Mouse (Mus musculus): ENCODE measurements around the gene Defb25. TPM values are rescaled to one million over a fixed set of nuclear protein-coding genes. Genes with fewer than 3 reads are reported as not detected.
"Not testable (repeated sequence)": the region's sequence is repeated elsewhere in the genome, so short reads cannot be mapped to it uniquely, and the experiment has no call there.

Defb25 gene
- total RNA-seq (2017), result not detected in 3 replicates

GRCm38 (mm10) chr2:152622953-152623352, at the start of gene Defb25:
Gene Defb25, minus strand, starts transcription at chr2:152623053.
- no peak for ATAC-seq (replicated peaks; ENCODE audit: insufficient number of reproducible peaks, low FRiP score, low TSS enrichment, poor library complexity, severe bottlenecking)

DNA sequence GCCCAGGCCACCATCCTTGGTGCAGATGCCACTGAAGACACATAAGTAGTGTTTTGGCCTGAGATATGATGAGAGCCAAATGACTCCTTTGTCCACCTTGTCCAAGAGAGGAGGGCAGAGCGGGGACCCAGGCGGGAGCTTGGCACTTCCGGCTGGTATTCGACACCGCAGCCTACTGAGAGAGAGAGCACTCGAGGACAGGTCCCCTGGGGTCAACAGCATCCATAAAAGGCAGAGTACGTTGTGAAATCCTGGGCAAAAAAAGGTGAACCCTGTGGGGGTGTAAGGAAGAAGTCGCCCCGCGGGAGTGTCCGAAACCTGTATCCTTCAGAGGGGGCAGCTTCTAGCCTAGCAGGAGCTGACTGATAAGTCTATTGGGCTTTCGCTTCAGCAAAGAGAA, 49.3 kb upstream of the Defb25 start:
- ATAC-seq (replicated peaks; ENCODE audit: insufficient number of reproducible peaks, low FRiP score, low TSS enrichment, poor library complexity, severe bottlenecking), result no peak

GRCm38 (mm10) chr2:152671642-152671999, 48.8 kb upstream of the Defb25 start:
- ATAC-seq (replicated peaks; ENCODE audit: insufficient number of reproducible peaks, low FRiP score, low TSS enrichment, poor library complexity, severe bottlenecking), result peak; percentile 47; the same call in 1 of the 2 replicates

GRCm38 (mm10) chr2:152670983-152671641, 48.3 kb upstream of the Defb25 start:
- peak; percentile 13; the same call in 1 of the 2 replicates for ATAC-seq (replicated peaks; ENCODE audit: insufficient number of reproducible peaks, low FRiP score, low TSS enrichment, poor library complexity, severe bottlenecking)

- no peak for ATAC-seq (replicated peaks; ENCODE audit: insufficient number of reproducible peaks, low FRiP score, low TSS enrichment, poor library complexity, severe bottlenecking)
These were observed 47.0 kb upstream of the Defb25 start for GRCm38 (mm10) chr2:152669639-152670484.

DNA sequence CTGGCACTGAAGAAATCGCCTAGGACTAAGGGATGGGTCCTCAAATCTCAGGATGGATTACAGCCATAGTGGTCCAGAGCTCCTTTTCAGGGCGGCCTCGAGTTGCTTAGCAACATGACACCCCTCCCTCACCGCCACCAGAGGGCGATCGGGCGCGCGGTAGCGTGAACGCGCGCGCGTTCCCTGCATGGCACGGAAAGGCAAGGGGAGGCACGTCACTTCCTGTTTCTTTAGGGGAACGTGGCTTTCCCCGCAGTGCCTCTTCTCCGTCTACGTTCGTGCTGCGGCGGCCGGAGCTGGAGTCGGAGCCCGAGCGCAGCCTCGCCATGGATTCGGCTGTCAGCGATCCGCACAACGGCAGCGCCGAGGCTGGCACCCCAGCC, 46.4 kb upstream of the Defb25 start, which contains the start of gene H13:
H13 (plus strand) TSS at position 206 of the 383 bp plus-strand sequence.
- peak; percentile 91 for ATAC-seq (replicated peaks; ENCODE audit: insufficient number of reproducible peaks, low FRiP score, low TSS enrichment, poor library complexity, severe bottlenecking)

GRCm38 (mm10) chr2:152666191-152666590, 43.3 kb upstream of the Defb25 start:
- ATAC-seq (replicated peaks; ENCODE audit: insufficient number of reproducible peaks, low FRiP score, low TSS enrichment, poor library complexity, severe bottlenecking), result not testable (repeated sequence)

DNA sequence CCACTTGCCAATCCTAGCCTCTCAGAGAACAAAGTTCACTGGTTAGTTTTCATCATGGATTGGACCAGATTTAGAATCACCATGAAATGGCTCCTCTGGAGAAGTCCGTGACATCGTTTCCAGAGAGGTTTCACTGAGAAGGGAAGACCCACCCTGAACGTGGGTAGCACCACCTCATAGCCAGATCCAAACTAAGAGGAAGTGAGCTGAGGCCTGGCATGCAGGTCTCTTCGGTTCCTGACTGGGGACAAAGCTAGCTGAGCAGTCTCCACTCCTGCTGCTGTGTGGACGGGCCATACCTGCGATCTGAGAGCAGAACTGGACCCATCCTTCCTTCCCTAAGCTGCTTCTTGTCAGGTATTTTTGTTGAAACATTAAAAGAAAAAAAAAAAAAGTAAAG, 38.3 kb upstream of the Defb25 start:
- ATAC-seq (replicated peaks; ENCODE audit: insufficient number of reproducible peaks, low FRiP score, low TSS enrichment, poor library complexity, severe bottlenecking), result 0 out of 2 replicates have a peak, but pooled peaks have one; percentile 45

DNA sequence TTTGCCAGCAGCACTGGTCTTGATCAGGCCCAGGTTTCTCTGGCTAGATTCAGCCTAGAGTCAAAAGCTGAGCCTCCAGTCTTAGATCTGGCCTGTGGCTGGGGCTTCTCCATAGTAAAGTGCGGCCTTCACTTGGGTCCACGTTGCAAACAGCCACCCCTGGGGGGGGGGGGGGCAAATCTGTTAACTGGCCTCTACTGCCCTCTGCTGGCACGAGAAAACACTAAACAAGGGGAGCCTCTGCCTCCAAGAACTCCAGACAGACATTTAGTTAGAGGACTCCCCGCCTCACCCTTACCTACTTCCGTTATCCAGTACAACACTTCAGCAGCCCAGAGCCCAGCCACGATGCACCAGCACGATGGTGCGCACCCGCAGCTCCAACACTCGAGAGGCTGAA, 34.5 kb upstream of the Defb25 start:
- 0 out of 2 replicates have a peak, but pooled peaks have one; percentile 20 for ATAC-seq (replicated peaks; ENCODE audit: insufficient number of reproducible peaks, low FRiP score, low TSS enrichment, poor library complexity, severe bottlenecking)

DNA sequence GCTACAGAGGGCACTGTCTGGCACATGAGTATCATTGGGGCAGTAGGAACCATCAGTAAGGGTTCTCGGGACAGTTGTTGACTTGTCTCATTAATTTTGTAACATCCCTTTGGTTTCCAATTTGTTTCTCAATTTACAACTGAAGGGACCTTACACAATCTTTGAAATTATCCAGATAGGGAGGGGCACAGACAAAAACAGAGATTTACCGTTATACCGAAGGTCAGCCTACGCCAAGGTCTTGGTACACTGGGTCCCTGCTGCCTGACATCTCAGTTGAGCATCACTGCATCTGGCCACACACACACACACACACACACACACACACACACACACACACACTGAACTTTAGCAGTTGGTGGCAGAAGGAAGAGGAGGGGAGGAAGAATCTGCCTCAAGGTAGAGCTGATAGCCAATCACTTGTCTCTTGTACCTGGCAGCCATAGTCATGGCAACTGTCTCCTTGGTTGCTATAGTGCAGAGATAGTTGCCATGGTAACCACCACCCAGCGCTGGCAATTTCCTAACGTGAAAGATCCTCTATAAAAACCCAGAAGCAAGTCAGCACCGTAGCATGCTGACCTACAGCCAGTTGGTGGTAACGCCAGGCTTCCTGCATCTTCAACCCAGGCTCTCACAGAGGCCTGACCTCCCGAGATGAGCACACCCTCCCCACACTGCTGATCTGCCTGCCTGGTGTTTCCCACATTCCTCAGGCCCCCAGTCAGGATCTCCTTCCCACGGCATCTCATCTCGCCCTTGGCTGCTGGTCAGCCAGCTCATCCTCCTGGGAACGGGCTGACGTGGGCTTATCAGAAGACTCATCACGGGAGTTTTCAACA, 31.2 kb upstream of the Defb25 start:
- ATAC-seq (replicated peaks; ENCODE audit: insufficient number of reproducible peaks, low FRiP score, low TSS enrichment, poor library complexity, severe bottlenecking), result 0 out of 2 replicates have a peak, but pooled peaks have one; percentile 18

DNA sequence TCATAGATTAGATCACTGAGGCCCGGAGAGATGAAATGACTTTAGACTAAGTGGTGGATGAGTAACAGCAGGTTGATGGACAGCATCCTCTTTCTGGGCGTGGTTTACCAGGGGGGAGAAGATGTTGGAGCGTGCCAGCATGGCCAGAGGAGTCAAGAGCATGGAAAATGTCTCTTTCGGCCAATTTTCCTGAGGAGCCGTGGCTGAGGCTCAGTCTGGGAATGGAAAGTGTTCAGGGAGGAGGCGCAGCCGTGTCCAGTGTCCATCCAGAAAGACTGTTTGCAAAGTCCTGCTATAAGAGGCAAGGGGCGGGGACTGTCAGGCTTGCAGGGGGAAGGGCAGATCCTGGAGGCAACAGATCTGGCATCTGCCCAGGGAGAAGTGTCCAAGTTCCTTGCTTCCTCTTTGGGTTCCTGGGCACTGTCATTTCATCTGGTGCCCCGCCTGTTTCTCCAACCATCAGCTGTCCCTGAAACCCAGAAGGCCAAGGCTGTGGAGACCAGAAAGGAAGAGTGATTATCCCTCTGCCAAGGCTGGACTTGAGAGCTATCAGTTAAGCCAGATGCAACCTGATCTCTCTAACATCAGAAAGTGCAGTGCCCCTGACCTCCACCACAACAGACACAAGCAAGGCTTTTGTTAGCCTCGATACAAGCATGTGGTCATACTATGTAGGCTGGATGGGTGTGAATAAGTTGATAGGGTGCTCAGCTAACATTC, 30.2 kb upstream of the Defb25 start:
- 0 out of 2 replicates have a peak, but pooled peaks have one; percentile 36 for ATAC-seq (replicated peaks; ENCODE audit: insufficient number of reproducible peaks, low FRiP score, low TSS enrichment, poor library complexity, severe bottlenecking)

GRCm38 (mm10) chr2:152639406-152640113, 16.7 kb upstream of the Defb25 start:
- no peak for ATAC-seq (replicated peaks; ENCODE audit: insufficient number of reproducible peaks, low FRiP score, low TSS enrichment, poor library complexity, severe bottlenecking)

- ATAC-seq (replicated peaks; ENCODE audit: insufficient number of reproducible peaks, low FRiP score, low TSS enrichment, poor library complexity, severe bottlenecking), result no peak
These were observed 16.0 kb upstream of the Defb25 start for GRCm38 (mm10) chr2:152638865-152639264.

DNA sequence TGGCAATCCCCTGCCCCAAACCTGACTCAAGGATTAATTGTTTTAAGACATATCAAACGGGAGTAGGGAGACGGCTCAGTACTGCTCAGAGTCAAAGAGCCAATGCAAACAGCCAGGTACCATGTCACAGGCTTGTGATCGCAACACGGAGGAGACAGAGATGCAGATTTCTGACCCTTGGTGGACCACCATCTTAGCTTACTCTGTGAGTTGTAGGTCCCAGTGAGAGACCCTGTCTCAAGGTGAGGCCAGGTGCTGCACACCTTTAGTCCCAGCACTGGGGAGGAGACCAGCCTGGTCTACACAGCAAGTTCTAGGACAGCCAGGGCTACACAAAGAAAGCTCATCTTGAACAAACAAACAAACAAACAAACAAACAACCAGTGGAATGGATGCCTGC, 14.5 kb upstream of the Defb25 start:
- no peak for ATAC-seq (replicated peaks; ENCODE audit: insufficient number of reproducible peaks, low FRiP score, low TSS enrichment, poor library complexity, severe bottlenecking)

DNA sequence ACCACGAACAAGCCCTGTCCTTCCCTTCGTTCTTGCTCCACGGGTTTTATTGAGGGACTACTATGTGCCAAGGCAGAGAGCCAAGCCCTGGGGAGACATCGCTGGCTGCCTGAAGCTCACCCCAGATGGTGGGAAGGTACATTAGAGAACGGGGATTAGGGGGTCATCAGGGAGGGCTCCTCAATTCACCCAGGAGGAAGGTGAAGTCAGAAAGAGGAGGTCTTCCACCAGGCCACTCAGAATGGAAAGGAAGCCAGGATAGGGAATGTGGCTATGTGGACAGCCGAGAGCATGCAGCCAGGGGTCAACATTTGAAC, 14.1 kb upstream of the Defb25 start:
- ATAC-seq (replicated peaks; ENCODE audit: insufficient number of reproducible peaks, low FRiP score, low TSS enrichment, poor library complexity, severe bottlenecking), result no peak

- no peak for ATAC-seq (replicated peaks; ENCODE audit: insufficient number of reproducible peaks, low FRiP score, low TSS enrichment, poor library complexity, severe bottlenecking)
These were observed 13.6 kb upstream of the Defb25 start for GRCm38 (mm10) chr2:152636246-152637005.

DNA sequence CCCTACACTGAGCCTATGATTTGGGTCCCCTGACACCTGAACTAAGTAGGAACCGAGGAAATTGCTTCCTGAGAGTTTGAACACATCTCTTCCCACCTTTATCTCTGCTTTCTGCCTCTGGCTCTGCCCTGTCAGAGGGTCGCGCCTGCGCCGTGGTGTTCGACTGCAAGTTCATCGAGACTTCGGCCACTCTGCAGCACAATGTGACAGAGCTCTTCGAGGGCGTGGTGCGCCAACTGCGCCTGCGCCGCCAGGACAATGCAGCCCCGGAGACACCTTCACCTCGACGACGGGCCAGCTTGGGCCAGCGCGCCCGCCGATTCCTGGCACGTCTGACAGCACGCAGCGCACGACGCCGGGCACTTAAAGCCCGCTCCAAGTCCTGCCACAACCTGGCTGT, 11.5 kb upstream of the Defb25 start:
- no peak for ATAC-seq (replicated peaks; ENCODE audit: insufficient number of reproducible peaks, low FRiP score, low TSS enrichment, poor library complexity, severe bottlenecking)
